Mouse (Mus musculus): ENCODE measurements around the gene Ddx54. TPM values are rescaled to one million over a fixed set of nuclear protein-coding genes. Genes with fewer than 3 reads are reported as not detected.

Gene Ddx54
- polyA plus RNA-seq, 1 experiment from 2014 or later = 38.4 TPM

DNA sequence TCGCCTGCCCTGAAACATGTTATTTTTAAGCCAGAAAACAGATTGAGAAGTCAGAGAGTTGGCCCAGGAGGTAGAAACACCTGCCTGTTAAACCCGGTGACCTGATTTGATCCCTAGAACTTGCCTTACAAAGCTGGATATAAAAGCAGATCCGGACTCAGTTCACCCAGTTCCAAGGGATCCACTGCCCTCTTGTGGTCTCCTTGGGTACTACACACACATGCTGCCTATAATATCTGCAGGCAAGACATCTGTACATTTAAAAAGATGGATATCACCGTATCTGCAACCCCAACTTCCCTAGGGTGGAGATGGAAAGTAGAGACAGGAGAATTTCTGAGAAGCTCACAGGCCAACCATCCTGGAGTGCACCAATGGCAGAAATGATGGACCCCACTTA, 3.4 kb downstream of the Ddx54 start:
- Histone ChIP-seq H3K36me3 (ENCODE audit: control insufficient read depth, insufficient read depth, low read length) (peaks cover 28% of the 10 kb centered on the region), H3K4me2 (ENCODE audit: low read length) (no peak overlapping the region)

DNA sequence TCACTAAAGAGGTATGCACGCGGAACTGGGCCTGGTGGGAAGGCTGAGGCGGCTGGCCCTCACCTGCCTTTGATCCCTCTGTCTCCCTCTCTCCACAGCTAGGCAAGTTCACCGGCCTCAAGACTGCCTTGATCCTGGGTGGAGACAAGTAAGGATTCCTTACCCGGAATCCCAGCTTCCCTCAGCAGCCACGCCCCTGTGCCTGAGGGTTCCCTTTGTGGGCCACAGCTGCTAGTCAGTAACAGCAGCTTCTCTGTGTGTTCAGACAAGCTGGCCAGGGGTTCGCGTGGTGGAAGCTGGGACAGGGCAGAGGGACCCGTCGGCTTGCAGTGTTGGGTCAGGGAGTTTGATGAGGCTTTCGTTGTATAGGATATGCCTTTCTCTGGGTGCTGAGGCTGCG, 6.2 kb downstream of the Ddx54 start:
- ATAC-seq = no peak
- Histone ChIP-seq H3K9ac (ENCODE audit: low read depth, low read length) (no peak overlapping the region), H3K36me3 (ENCODE audit: control insufficient read depth, insufficient read depth, low read length) (peaks cover 40% of the 10 kb centered on the region), H3K4me1 (ENCODE audit: control insufficient read depth, insufficient read depth, low read depth, low read length) (peaks cover 4% of the 10 kb centered on the region), H3K4me3 (ENCODE audit: low read length) (no peak overlapping the region), H3K9me3 (ENCODE audit: control insufficient read depth, low read length) (no peaks in the 10 kb centered on the region), H3K27ac (ENCODE audit: low read depth, low read length) (no peak overlapping the region), H3K4me2 (ENCODE audit: low read length) (no peak overlapping the region), H3K27me3 (replicated peaks; ENCODE audit: control insufficient read depth, insufficient read depth, low read length) (no peaks in the 10 kb centered on the region)
- 88% methylated on average over 12 of the region's 12 CpGs for WGBS

More for the DNA sequence above, 3.4 kb downstream of the Ddx54 start:
- Histone ChIP-seq H3K27me3 (replicated peaks; ENCODE audit: control insufficient read depth, insufficient read depth, low read length) (no peaks in the 10 kb centered on the region), H3K4me3 (ENCODE audit: low read length) (no peak overlapping the region), H3K9me3 (ENCODE audit: control insufficient read depth, low read length) (no peaks in the 10 kb centered on the region), H3K27ac (ENCODE audit: low read depth, low read length) (no peak overlapping the region), H3K9ac (ENCODE audit: low read depth, low read length) (no peak overlapping the region), H3K4me1 (ENCODE audit: control insufficient read depth, insufficient read depth, low read depth, low read length) (peaks cover 13% of the 10 kb centered on the region)
- 95% methylated on average over 4 of the region's 4 CpGs for WGBS
- no peak for ATAC-seq

DNA sequence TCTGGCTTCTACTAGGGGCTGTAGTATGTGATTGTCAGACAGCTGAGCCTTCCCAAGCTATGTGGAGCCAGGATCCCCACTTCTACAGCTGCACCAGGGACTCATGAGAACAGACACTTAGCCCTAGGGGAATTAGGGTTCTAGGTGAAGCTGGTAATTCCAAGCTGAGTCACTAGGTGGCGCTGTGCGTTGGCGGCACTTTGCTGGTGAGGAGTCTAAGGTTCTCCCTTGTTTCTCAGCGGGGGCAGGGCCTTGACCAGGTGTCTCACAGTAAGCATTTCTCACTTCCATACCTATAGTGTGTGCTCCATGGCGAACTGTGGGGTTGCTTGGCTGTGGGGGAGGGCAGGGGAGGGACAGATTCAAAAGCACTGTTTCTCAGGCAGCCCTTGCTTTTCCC, 6.7 kb downstream of the Ddx54 start:
- Histone ChIP-seq H3K4me2 (ENCODE audit: low read length) (no peak overlapping the region), H3K4me1 (ENCODE audit: control insufficient read depth, insufficient read depth, low read depth, low read length) (peaks cover under 1% of the 10 kb centered on the region; the same call in 1 of the 2 replicates), H3K36me3 (ENCODE audit: control insufficient read depth, insufficient read depth, low read length) (peaks cover 45% of the 10 kb centered on the region), H3K27ac (ENCODE audit: low read depth, low read length) (no peak overlapping the region), H3K9ac (ENCODE audit: low read depth, low read length) (no peak overlapping the region), H3K4me3 (ENCODE audit: low read length) (no peak overlapping the region), H3K27me3 (replicated peaks; ENCODE audit: control insufficient read depth, insufficient read depth, low read length) (no peaks in the 10 kb centered on the region), H3K9me3 (ENCODE audit: control insufficient read depth, low read length) (no peaks in the 10 kb centered on the region)
- no peak for ATAC-seq
- WGBS = 18% methylated on average over 5 of the region's 5 CpGs

DNA sequence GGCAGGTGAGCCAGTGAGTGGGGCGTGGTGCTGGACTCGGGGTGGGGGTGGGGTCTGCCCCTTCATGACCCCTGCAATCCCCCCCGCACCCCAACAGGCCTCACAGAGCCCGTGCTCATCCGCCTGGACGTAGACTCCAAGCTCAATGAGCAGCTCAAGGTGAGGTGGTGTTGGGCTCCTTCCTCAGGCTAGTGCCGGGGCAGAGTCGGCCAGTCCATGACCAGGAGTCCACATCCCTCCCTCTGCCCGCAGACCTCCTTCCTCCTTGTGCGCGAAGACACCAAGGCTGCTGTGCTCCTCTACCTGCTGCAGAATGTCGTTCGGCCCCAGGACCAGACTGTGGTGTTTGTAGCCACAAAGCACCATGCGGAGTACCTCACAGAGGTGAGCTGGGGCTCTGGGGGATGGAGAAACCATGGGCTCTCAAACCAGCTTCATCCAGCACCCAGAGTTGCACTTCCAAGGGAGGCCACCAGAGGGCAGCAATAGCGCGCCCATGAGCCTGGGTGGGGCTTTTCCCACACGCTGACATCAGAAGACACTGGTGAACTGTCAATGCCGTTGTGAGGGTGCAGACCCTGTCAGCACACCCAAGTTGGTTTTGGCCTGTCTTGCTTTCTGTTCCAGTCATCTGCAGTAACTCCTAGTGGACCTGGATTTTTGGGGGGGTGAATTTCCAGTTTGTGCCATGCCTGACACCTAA, 8.0 kb downstream of the Ddx54 start:
- WGBS = 71% methylated on average over 18 of the region's 18 CpGs
- Histone ChIP-seq H3K36me3 (ENCODE audit: control insufficient read depth, insufficient read depth, low read length) (peaks cover 51% of the 10 kb centered on the region), H3K27me3 (replicated peaks; ENCODE audit: control insufficient read depth, insufficient read depth, low read length) (no peaks in the 10 kb centered on the region), H3K9ac (ENCODE audit: low read depth, low read length) (no peak overlapping the region), H3K9me3 (ENCODE audit: control insufficient read depth, low read length) (no peaks in the 10 kb centered on the region), H3K4me3 (ENCODE audit: low read length) (no peak overlapping the region), H3K27ac (ENCODE audit: low read depth, low read length) (no peak overlapping the region), H3K4me1 (ENCODE audit: control insufficient read depth, insufficient read depth, low read depth, low read length) (no peaks in the 10 kb centered on the region), H3K4me2 (ENCODE audit: low read length) (no peak overlapping the region)
- ATAC-seq = no peak

DNA sequence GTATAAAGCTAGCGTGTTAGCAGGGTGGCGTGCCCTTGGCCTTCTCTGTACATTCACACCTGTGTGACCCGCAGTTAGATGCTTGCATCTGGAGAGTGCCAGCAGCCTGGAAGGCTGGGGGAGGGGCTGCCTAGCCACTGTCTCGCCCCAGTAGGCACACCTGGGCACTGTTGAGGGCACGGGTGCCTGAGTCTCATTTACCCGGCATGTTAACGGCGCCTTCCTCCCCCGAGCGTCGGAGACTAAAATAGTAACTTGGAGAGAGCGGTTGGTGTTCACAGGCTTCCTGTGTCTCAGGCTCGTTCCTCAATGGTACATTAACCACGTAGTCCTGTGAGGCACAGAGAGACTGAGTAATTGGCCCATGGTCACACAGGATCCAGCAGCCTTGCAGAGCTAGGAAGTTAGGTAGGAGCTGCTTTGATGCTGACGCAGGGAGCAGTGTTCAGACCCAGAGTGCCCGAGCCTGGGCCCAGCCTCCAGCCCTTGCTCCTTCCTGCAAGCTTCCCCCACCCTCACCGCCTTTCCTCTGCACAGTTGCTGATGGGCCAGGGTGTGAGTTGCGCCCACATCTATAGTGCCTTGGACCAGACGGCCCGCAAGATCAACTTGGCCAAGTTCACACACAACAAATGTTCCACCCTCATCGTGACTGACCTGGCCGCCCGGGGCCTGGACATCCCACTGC, 8.7 kb downstream of the Ddx54 start:
- Histone ChIP-seq H3K36me3 (ENCODE audit: control insufficient read depth, insufficient read depth, low read length) (peaks cover 55% of the 10 kb centered on the region), H3K4me1 (ENCODE audit: control insufficient read depth, insufficient read depth, low read depth, low read length) (no peaks in the 10 kb centered on the region), H3K4me2 (ENCODE audit: low read length) (no peak overlapping the region), H3K4me3 (ENCODE audit: low read length) (no peak overlapping the region), H3K9me3 (ENCODE audit: control insufficient read depth, low read length) (no peaks in the 10 kb centered on the region), H3K9ac (ENCODE audit: low read depth, low read length) (no peak overlapping the region), H3K27ac (ENCODE audit: low read depth, low read length) (no peak overlapping the region), H3K27me3 (replicated peaks; ENCODE audit: control insufficient read depth, insufficient read depth, low read length) (no peaks in the 10 kb centered on the region)
- 90% methylated on average over 23 of the region's 23 CpGs for WGBS
- no peak for ATAC-seq

DNA sequence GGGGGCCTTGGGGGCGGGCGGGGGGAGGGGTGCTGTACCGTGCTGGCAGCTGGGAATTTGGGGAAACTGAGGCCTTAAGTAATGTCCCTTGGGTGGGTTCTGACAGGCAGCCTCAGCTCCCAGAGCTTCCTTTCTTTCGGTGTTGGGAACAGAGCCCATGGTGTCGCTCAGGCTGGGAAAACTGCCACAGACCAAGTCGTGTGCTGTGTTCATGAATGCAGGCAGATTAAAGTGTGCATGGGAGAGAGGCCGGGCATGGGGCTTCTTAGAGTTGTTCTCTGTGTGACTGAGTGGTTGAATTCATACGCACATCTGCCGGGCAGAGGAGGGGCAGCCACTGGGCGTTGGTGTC, 9.3 kb downstream of the Ddx54 start:
- ATAC-seq = no peak
- 87% methylated on average over 10 of the region's 10 CpGs for WGBS
- no peaks in the 10 kb centered on the region for H3K9me3 ChIP-seq (ENCODE audit: control insufficient read depth, low read length)
- H3K27ac ChIP-seq (ENCODE audit: low read depth, low read length) = 0 out of 2 replicates have a peak overlapping the region, but pooled peaks have one; percentile 17
- H3K4me1 ChIP-seq (ENCODE audit: control insufficient read depth, insufficient read depth, low read depth, low read length) = no peaks in the 10 kb centered on the region
- no peak overlapping the region for H3K4me2 ChIP-seq (ENCODE audit: low read length)
- no peaks in the 10 kb centered on the region for H3K27me3 ChIP-seq (replicated peaks; ENCODE audit: control insufficient read depth, insufficient read depth, low read length)
- no peak overlapping the region for H3K4me3 ChIP-seq (ENCODE audit: low read length)
- H3K36me3 ChIP-seq (ENCODE audit: control insufficient read depth, insufficient read depth, low read length) = peaks cover 61% of the 10 kb centered on the region
- no peak overlapping the region for H3K9ac ChIP-seq (ENCODE audit: low read depth, low read length)

DNA sequence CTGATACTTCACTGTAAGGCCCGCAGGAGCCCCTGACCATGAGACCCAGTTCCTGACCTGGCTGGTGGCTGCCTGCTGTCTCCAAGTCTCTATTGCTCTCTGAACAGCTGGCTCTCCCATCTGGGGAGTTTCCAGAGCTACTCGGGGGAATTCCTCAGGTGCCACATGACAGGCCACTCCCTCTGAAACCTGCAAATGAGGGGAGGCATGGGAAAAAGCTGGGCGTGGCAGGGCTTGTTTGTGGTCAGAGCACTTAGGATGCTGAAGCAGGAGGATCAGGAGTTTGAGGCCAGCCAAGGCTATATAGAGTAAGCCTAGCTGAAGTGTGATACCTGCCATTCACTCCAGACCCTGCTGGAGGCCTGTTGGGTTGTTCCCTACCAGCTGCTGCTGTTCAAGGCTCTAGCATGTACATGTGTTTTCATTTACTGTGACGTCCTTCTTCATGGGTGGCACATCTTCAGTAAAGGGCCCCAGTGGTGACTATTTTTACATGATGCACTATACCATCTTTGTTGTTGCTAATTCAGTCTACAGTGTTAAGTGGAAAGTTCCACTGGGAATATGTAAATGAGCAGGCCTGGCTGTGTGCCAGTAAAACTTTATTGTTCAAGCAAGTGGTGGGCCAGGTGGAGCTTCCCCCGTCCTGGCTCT, 9.8 kb downstream of the Ddx54 start:
- H3K9me3 ChIP-seq (ENCODE audit: control insufficient read depth, low read length) = no peaks in the 10 kb centered on the region
- peaks cover 60% of the 10 kb centered on the region for H3K36me3 ChIP-seq (ENCODE audit: control insufficient read depth, insufficient read depth, low read length)
- ATAC-seq = no peak
- 71% methylated on average over 5 of the region's 5 CpGs for WGBS
- H3K4me3 ChIP-seq (ENCODE audit: low read length) = no peak overlapping the region
- no peak overlapping the region for H3K4me2 ChIP-seq (ENCODE audit: low read length)
- no peaks in the 10 kb centered on the region for H3K27me3 ChIP-seq (replicated peaks; ENCODE audit: control insufficient read depth, insufficient read depth, low read length)
- H3K27ac ChIP-seq (ENCODE audit: low read depth, low read length) = 0 out of 2 replicates have a peak overlapping the region, but pooled peaks have one; percentile 17
- no peaks in the 10 kb centered on the region for H3K4me1 ChIP-seq (ENCODE audit: control insufficient read depth, insufficient read depth, low read depth, low read length)
- H3K9ac ChIP-seq (ENCODE audit: low read depth, low read length) = 0 out of 2 replicates have a peak overlapping the region, but pooled peaks have one; percentile 9

DNA sequence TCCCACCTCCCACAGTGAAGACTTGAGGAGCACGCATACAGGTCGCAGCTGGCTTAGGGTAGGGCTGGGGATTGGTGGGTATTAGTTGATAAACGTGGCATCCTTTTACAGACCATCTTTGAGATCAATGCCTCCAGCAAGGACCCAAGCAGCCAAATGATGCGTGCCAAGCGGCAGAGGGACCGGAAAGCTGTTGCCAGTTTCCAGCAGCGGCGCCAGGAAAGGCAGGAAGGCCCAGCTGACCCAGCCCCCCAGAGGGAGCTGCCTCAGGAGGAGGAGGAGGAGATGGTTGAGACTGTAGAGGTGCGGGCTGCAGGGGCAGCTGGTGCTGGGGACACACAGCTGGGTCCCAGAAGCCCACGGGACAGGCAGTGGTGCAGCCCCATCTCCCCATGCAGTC, 11.9 kb downstream of the Ddx54 start:
- Histone ChIP-seq H3K27ac (ENCODE audit: low read depth, low read length) (no peak overlapping the region), H3K4me1 (ENCODE audit: control insufficient read depth, insufficient read depth, low read depth, low read length) (no peaks in the 10 kb centered on the region), H3K9me3 (ENCODE audit: control insufficient read depth, low read length) (no peaks in the 10 kb centered on the region), H3K9ac (ENCODE audit: low read depth, low read length) (no peak overlapping the region), H3K36me3 (ENCODE audit: control insufficient read depth, insufficient read depth, low read length) (peaks cover 47% of the 10 kb centered on the region), H3K4me2 (ENCODE audit: low read length) (no peak overlapping the region), H3K27me3 (replicated peaks; ENCODE audit: control insufficient read depth, insufficient read depth, low read length) (no peaks in the 10 kb centered on the region), H3K4me3 (ENCODE audit: low read length) (no peak overlapping the region)
- 82% methylated on average over 10 of the region's 10 CpGs for WGBS
- ATAC-seq = no peak

DNA sequence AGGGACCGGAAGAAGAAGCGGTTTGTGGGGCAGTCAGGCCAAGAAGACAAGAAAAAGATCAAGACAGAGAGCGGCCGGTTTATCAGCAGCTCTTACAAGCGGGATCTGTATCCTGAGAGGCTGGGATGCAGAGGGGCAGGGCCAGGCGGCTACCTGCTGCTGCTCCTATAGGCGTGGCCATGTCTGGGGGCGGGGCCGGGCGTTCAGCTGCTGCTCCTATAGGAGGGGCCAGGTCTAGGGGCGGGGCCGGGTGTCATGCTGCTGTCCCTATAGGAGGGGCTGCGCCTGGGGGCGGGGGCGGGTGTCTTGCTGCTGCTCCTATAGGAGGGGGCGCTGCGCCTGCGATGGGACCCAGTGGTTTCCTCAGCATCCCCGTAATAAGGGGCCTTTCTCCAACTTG, 13.9 kb downstream of the Ddx54 start:
- H3K27ac ChIP-seq (ENCODE audit: low read depth, low read length) = no peak overlapping the region

More for the DNA sequence above, 13.9 kb downstream of the Ddx54 start:
- 30% methylated on average over 19 of the region's 19 CpGs for WGBS
- no peak overlapping the region for H3K9ac ChIP-seq (ENCODE audit: low read depth, low read length)
- H3K27me3 ChIP-seq (replicated peaks; ENCODE audit: control insufficient read depth, insufficient read depth, low read length) = peaks cover 2% of the 10 kb centered on the region; the same call in 1 of the 2 replicates
- H3K4me1 ChIP-seq (ENCODE audit: control insufficient read depth, insufficient read depth, low read depth, low read length) = no peaks in the 10 kb centered on the region
- no peak overlapping the region for H3K4me3 ChIP-seq (ENCODE audit: low read length)
- H3K9me3 ChIP-seq (ENCODE audit: control insufficient read depth, low read length) = no peaks in the 10 kb centered on the region
- no peak overlapping the region for H3K4me2 ChIP-seq (ENCODE audit: low read length)
- peaks cover 36% of the 10 kb centered on the region for H3K36me3 ChIP-seq (ENCODE audit: control insufficient read depth, insufficient read depth, low read length)
- no peak for ATAC-seq
